Mouse (Mus musculus) embryonic facial prominence, embryonic 14.5 days (tissue): ENCODE measurements at regions not wholly inside any gene's neighbourhood (a gene's known extent, or its start where the extent isn't known, plus 50 kb on each side); places are given as distances from the start of the nearest gene placed in this dataset.

Experiments used
- ATAC-seq: fragments of 200-750 bp; cut with Nextera tagmentation; 2 replicates; pipeline ENCODE4 v1.8.0; 2017; ENCODE audit warnings: low read depth, moderate number of reproducible peaks, moderate TSS enrichment
- DNase-seq: peaks from one replicate; pipeline ENCODE4 v3.0.0-alpha.2; 2015; ENCODE audit warnings: low spot score
- H3K27ac ChIP-seq: fragments of 300-500 bp; sonication (generic); replicated peaks from 2 replicates; pipeline ENCODE4 v1.5.1; 2014; ENCODE audit warnings: low read depth, mild to moderate bottlenecking, low read length, moderate library complexity
- H3K27me3 ChIP-seq: fragments of 300-500 bp; sonication (generic); replicated peaks from 2 replicates; pipeline ENCODE4 v1.6.1; 2014; ENCODE audit warnings: low read length; ENCODE audit not compliant: control insufficient read depth, insufficient read depth
- H3K36me3 ChIP-seq: fragments of 300-500 bp; sonication (generic); 2 replicates; pipeline ENCODE4 v1.6.1; 2014; ENCODE audit warnings: low read length, mixed read lengths; ENCODE audit not compliant: control insufficient read depth, insufficient read depth
- H3K4me1 ChIP-seq: fragments of 300-500 bp; sonication (generic); 2 replicates; pipeline ENCODE4 v1.6.1; 2014; ENCODE audit warnings: antibody characterized with exemption, low read length; ENCODE audit not compliant: control insufficient read depth, insufficient read depth
- H3K4me2 ChIP-seq: fragments of 300-500 bp; sonication (generic); 2 replicates; pipeline ENCODE4 v1.6.1; 2014; ENCODE audit warnings: low read depth, mild to moderate bottlenecking, low read length, moderate library complexity, mixed read lengths
- H3K4me3 ChIP-seq: fragments of 300-500 bp; sonication (generic); 2 replicates; pipeline ENCODE4 v1.5.1; 2014; ENCODE audit warnings: low read depth, mild to moderate bottlenecking, low read length
- H3K9ac ChIP-seq: fragments of 300-500 bp; sonication (generic); 2 replicates; pipeline ENCODE4 v1.6.1; 2014; ENCODE audit warnings: low read depth, mild to moderate bottlenecking, low read length, moderate library complexity, mixed read lengths
- H3K9me3 ChIP-seq: fragments of 300-500 bp; sonication (generic); 2 replicates; pipeline ENCODE4 v1.6.1; 2016; ENCODE audit warnings: low read length; ENCODE audit not compliant: control insufficient read depth
- WGBS: fragments of 180-500 bp; shearing (Covaris S2); extraction: QIAGEN DNeasy Blood & Tissue Kit; methylation state at CpG from one replicate; pipeline ENCODE4 v1.1.7; 2014; 5-methylcytosine and 5-hydroxymethylcytosine counted together

DNA sequence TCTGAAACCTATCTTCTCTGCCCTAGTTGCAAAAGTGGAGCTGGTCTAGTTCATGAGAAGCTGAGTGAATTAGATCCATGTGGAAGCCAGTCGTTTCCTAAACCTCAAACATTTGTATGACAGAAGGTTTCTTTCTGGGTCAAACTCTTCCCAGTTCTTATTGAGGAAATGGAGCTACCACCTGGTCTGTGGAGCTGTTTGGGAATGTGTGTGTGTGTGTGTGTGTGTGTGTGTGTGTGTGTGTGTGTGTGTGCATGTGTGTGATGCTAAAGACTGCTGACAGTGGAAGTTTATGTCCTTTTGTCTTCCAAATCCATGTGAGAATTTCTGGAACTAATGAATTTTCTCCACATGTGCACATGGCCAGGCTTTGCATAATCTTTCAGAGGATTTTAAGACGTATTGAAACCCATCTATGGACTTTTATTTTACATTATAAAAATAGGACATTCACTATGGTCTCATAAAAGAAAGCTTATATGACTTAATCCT is 324.9 kb upstream of the Nr2f1 start:
- H3K36me3 ChIP-seq, result no peaks in the 10 kb centered on the region
- H3K27me3 ChIP-seq, result no peaks in the 10 kb centered on the region
- no peak for ATAC-seq
- H3K9ac ChIP-seq, result no peak overlapping the region
- H3K9me3 ChIP-seq, result no peaks in the 10 kb centered on the region
- H3K4me3 ChIP-seq, result no peak overlapping the region
- peak; percentile 60 for DNase-seq
- H3K4me1 ChIP-seq, result no peaks in the 10 kb centered on the region
- H3K27ac ChIP-seq, result no peak overlapping the region
- H3K4me2 ChIP-seq, result no peak overlapping the region
- WGBS, result 26% methylated on average over 2 of the region's 2 CpGs

DNA sequence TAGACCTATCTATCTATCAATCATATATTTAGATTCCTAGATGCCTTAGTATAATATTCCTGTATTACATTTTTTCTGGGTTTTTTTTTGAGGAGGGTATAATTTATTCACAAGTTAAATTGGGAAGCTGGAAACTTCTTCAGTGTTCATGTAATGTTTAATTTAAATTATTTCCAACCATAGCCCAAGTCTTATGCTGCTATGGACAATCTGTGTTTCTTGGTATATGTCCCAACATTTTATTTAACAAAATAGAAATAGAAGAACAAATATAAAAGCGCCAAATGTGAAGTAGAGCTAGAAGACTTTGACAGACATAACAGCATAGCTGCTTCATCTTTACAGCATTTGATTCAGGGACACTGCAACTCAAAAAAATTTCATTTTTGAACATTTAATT is 321.2 kb upstream of the Nr2f1 start:
- DNase-seq (no peak), ATAC-seq (no peak)
- Histone ChIP-seq H3K9ac (no peak overlapping the region), H3K4me3 (no peak overlapping the region), H3K4me1 (no peaks in the 10 kb centered on the region), H3K36me3 (no peaks in the 10 kb centered on the region), H3K9me3 (no peaks in the 10 kb centered on the region), H3K27me3 (no peaks in the 10 kb centered on the region), H3K27ac (no peak overlapping the region), H3K4me2 (no peak overlapping the region)
- WGBS, result 93% methylated on average over 1 of the region's 1 CpGs

DNA sequence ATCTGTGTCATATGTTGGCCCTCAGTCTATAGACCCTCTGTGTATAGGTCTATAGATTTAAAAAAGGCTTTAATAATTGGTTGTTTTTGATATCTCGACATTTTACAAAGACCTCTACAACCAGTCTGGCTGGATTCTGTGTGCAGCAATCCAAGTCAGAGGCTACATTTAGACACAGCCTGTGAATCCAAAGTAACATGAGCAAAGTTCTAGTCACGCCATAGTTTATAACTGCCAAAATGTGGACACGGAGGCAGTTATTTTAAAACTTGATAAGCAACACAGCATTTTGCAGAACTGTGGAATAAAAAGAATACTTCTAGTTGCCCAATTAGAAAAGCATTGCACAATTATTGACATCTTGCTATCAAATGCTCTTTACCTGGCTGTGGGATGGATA is 320.6 kb upstream of the Nr2f1 start:
- Histone ChIP-seq H3K36me3 (no peaks in the 10 kb centered on the region), H3K9ac (no peak overlapping the region), H3K27ac (no peak overlapping the region), H3K27me3 (no peaks in the 10 kb centered on the region), H3K4me2 (no peak overlapping the region), H3K4me1 (no peaks in the 10 kb centered on the region), H3K4me3 (no peak overlapping the region), H3K9me3 (no peaks in the 10 kb centered on the region)
- no peak for DNase-seq
- no peak for ATAC-seq
- 80% methylated on average over 3 of the region's 3 CpGs for WGBS

DNA sequence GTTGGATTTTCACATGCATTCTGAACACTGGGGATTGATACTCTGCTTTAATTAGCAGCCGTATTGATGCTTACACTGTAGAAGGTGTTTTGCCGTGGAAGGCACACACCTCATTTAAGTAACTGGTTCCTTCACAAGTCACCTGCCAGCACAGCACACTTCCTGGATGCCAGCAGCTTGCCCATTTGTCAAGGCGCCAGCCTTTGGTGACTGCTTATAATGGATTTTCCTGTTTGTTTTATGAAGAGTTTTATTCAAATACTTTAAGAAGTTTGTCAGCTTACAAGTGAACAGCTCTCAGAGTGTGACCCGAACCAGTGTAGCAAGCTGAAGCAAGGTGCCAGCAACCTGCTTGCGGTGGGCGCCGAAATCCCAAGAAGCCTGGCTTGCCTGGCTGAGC is 301.0 kb upstream of the Nr2f1 start:
- ATAC-seq, result no peak
- Histone ChIP-seq H3K36me3 (no peaks in the 10 kb centered on the region), H3K4me2 (no peak overlapping the region), H3K4me1 (no peaks in the 10 kb centered on the region), H3K9ac (no peak overlapping the region), H3K4me3 (no peak overlapping the region), H3K9me3 (no peaks in the 10 kb centered on the region), H3K27ac (no peak overlapping the region), H3K27me3 (no peaks in the 10 kb centered on the region)
- WGBS, result 84% methylated on average over 7 of the region's 7 CpGs
- DNase-seq, result no peak

DNA sequence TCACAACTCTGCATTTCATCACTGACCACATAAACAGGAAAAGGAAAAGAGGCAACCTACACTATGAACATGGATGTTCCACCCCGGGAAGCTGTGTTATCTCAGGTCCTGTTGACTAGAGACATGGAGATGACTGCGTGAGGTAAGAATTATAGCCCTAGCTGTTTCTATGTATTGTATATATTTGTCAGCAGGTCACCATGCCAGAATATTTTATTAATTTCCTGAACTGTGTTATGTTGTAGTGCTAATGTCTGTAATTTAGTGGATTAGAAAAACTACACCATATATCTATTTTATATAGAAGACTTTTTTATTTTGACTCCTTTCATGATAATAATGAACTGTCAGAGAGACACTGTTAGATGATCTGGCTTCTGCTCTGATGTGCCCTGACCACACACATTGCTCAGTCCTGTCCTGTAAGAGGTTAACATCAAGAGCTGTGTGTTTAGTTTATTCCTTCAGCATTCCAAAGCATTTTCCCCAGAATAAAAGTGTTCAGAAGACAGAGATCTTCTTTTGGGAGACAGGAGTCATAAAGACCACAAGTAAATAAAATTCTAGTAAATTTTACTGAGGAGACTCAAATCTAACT is 284.3 kb upstream of the Nr2f1 start:
- H3K4me3 ChIP-seq, result no peak overlapping the region
- H3K9me3 ChIP-seq, result no peaks in the 10 kb centered on the region
- H3K4me1 ChIP-seq, result peaks cover 9% of the 10 kb centered on the region; the same call in 1 of the 2 replicates
- no peak for ATAC-seq
- no peak overlapping the region; the same call in 1 of the 2 replicates for H3K27ac ChIP-seq
- WGBS, result 63% methylated on average over 2 of the region's 2 CpGs
- H3K36me3 ChIP-seq, result no peaks in the 10 kb centered on the region
- H3K9ac ChIP-seq, result no peak overlapping the region
- H3K27me3 ChIP-seq, result no peaks in the 10 kb centered on the region
- DNase-seq, result no peak
- peak overlapping the region; percentile 23; the same call in 1 of the 2 replicates for H3K4me2 ChIP-seq

DNA sequence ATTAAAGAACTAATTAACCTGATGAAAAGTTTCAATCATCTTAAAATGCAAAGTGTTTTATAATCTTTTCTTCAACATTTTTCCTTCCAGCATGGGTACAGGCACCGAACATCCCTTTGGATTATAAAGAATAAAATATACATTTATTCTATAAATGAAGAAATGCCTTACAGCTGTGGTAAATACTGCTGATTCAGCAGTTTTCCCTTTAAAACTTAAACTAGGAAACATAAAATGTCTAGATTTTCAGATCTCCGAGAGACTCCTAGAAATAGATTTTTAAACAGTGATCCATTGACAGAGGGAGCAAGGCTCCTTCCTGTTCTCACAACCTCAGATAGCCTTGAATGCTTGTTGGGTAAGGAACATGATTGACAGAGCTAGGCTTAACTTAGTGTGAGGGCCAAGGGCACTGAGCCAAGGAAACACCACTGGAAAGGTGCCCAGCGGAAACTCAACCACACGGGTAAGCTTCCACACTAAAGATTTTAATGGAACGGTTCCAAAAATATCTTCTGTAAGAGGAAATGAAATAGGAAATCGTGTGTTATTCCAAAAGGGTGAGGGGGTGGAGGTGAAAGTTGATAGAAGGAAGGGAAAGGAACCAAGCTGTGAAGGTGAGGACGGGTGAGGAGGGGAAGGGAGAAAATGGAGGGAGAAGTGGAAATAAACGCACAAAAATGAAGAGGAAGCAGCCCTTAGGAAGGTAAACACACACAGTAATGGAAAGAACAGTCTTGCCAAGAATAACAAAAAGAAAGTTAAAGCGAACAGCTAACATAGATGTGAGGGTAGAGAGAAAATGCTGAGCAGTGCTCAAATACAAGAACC is 283.6 kb upstream of the Nr2f1 start:
- H3K4me3 ChIP-seq, result no peak overlapping the region
- peaks cover 9% of the 10 kb centered on the region; the same call in 1 of the 2 replicates for H3K4me1 ChIP-seq
- H3K27ac ChIP-seq, result peak overlapping the region; percentile 7; the same call in 1 of the 2 replicates
- H3K27me3 ChIP-seq, result no peaks in the 10 kb centered on the region
- ATAC-seq, result peak; percentile 93
- no peaks in the 10 kb centered on the region for H3K9me3 ChIP-seq
- H3K36me3 ChIP-seq, result no peaks in the 10 kb centered on the region
- peak; percentile 84 for DNase-seq
- WGBS, result 36% methylated on average over 9 of the region's 9 CpGs
- no peak overlapping the region for H3K9ac ChIP-seq
- peak overlapping the region; percentile 23; the same call in 1 of the 2 replicates for H3K4me2 ChIP-seq

DNA sequence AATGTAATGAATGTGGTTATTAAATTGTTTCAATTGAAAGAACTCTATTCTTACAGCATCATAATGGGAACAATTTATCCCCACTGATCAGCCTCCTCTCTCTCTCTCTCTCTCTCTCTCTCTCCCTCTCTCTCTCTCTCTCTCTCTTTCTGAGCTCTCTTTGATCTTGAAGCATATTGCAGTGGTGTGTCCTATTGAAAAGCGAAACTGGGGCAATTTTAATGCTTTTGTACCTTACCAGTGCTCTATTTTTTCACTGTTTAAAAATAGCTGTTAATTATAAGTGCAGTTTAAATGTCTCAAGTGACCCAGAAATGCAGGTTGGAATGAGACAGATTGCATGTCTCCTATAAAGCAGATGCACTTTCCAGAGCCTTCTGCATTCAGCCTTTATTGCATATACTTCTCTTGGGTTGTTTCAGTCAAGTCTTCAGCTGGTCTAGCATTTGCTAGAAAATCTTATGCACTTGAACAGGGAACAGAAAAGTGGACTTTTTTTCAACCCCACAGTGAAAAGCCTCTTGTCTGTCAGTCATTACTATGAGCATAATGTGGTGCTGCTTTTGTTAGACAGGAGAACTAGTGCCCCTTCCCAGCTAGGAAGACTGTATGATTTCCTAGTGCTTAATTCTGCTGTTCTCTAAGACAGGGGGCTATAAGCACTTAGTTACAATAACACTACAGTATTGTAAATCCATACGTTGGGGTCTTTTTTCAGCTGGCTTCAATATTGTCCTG is 251.9 kb upstream of the Nr2f1 start:
- H3K4me1 ChIP-seq, result no peaks in the 10 kb centered on the region
- H3K4me3 ChIP-seq, result no peak overlapping the region
- no peak overlapping the region for H3K27ac ChIP-seq
- no peak for DNase-seq
- ATAC-seq, result no peak
- no peak overlapping the region for H3K4me2 ChIP-seq
- 48% methylated on average over 2 of the region's 2 CpGs for WGBS
- H3K36me3 ChIP-seq, result no peaks in the 10 kb centered on the region
- H3K9me3 ChIP-seq, result no peaks in the 10 kb centered on the region
- no peaks in the 10 kb centered on the region for H3K27me3 ChIP-seq
- H3K9ac ChIP-seq, result no peak overlapping the region

DNA sequence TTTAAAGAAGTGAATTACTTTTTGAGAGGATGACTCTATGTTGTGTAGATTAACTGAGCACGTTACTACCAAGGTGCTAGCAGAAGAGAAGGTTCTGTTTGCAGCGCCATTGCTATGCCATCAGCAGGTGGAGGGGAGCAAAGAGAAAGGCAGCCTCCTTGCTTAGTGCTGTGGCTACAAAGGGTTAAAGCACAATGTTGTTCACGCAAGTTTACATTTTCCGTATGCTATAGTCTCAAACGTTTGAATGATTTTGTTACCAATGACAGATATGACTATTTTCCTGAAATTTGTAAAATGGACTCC is 247.1 kb upstream of the Nr2f1 start:
- ATAC-seq, result no peak
- H3K4me1 ChIP-seq, result peaks cover 12% of the 10 kb centered on the region; the same call in 1 of the 2 replicates
- no peaks in the 10 kb centered on the region for H3K27me3 ChIP-seq
- no peak for DNase-seq
- no peak overlapping the region for H3K4me2 ChIP-seq
- H3K27ac ChIP-seq, result no peak overlapping the region
- H3K9me3 ChIP-seq, result no peaks in the 10 kb centered on the region
- H3K4me3 ChIP-seq, result no peak overlapping the region
- no peaks in the 10 kb centered on the region for H3K36me3 ChIP-seq
- 64% methylated on average over 5 of the region's 5 CpGs for WGBS
- H3K9ac ChIP-seq, result no peak overlapping the region
